Mouse (Mus musculus) myocyte (in vitro differentiated cells): ENCODE data around the gene Sdc3.

Experiments used
- E2F4 ChIP-seq: IDR thresholded peaks from one replicate; pipeline ENCODE4 v1.6.1; 2011; ENCODE audit warnings: mild to moderate bottlenecking, control low read depth, moderate library complexity; ENCODE audit not compliant: insufficient read depth
- POLR2A ChIP-seq: IDR thresholded peaks from one replicate; pipeline ENCODE4 v1.6.1; 2011; ENCODE audit warnings: low read depth, mild to moderate bottlenecking, control low read depth, moderate library complexity; ENCODE audit not compliant: insufficient read length
- POLR2AphosphoS2 ChIP-seq: IDR thresholded peaks from one replicate; pipeline ENCODE4 v1.6.1; 2011; ENCODE audit warnings: low read depth, control low read depth; ENCODE audit not compliant: insufficient read length

DNA sequence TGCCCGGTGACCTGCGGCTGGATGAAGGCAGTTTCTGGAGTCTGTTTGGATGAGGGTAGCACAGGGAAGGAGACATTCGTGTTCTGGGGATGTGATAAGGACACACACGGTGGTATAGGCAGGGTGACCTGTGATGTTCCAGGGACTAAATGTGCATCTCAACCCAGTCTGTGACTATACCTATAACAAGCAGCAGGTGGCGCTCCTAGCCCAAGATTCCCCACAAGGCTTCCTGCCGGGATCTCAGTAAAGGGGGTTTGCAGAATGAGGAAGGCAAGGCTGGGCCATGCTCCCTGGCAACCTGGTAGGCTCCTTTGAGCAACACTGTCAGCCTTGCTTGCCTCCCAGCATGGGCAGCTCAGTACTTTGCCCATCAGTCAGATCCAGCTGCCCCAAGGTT, 2.2 kb upstream of the Sdc3 start:
- TF ChIP-seq E2F4 (no peak), POLR2AphosphoS2 (no peak), POLR2A (no peak)
